Mouse (Mus musculus) heart, adult 11 months (tissue): ENCODE results near the gene Crybg2.

Experiments
- DNase-seq: peaks from one replicate; pipeline ENCODE4 v3.0.0; 2022

Gene Crybg2

GRCm38 (mm10) chr4:134096120-134096519 is 35.5 kb downstream of the Crybg2 start:
- DNase-seq = no peak

DNA sequence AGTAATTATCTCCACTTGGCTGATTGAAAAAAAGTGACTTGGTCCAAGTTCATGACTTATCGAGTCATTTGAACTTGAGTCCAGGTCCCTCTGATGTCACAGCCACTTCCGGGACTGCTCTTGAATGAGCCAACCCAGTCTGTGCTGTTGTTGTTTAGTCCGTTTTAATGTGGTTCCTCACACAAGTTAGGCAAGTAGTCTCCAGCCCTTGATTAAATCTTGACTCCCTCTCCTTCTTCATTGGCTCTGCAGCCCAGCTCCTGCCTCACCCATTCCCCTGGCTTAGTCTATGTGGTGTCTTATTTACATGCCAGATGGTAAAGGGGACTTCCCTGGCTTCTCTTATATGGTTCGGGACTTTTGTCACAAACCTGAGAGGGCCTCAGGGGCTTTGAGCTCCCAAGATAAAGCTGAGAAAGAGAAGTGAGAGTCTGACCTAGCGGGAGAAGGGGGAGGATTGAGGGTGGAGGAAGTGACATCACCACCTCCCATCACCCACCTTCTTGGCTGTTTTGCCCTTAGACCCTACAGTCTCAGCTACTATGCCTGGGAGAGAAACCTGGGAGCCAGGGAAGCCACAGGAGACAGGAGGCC is 36.5 kb downstream of the Crybg2 start:
- DNase-seq = peak; percentile 93

DNA sequence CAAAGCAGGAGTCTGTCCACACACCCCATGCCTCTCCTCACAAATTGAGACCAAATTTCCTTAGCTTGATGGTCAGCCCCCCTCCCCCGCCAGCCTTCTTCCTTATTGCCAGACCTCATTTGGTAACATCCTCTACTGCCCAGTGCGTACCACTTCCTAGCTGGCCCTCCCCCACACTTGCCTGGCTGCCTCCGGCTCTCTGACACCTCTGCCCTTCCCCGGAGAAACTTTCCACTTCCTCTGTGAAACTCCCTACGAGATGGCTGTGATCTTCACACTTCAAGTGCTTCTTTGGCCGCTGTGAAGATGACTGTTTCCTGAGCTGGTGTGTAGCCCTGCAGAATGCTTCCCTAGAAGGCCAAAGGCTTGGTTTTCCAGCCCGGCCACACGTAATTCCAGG is 38.0 kb downstream of the Crybg2 start:
- peak; percentile 98 for DNase-seq

DNA sequence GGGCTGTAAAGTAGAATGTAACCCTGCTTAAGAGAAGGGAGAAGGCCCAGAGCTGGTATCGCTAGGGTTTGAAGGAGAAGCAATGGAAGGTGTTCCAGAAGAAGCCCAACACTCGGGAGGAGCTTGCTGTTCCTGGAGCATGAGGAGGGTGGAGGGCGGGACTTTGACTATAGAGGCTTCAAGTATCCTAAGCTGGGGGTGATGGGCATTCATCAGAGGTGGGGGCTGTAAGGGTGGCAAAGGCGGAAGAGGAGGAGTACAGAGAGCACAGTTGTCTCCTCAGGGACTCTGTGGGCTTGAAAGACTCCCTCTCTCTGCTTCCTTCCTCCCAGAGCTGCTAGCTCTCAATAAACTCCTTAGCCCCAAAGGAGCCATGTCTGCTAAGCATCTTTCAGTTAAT is 39.6 kb downstream of the Crybg2 start:
- DNase-seq = no peak

DNA sequence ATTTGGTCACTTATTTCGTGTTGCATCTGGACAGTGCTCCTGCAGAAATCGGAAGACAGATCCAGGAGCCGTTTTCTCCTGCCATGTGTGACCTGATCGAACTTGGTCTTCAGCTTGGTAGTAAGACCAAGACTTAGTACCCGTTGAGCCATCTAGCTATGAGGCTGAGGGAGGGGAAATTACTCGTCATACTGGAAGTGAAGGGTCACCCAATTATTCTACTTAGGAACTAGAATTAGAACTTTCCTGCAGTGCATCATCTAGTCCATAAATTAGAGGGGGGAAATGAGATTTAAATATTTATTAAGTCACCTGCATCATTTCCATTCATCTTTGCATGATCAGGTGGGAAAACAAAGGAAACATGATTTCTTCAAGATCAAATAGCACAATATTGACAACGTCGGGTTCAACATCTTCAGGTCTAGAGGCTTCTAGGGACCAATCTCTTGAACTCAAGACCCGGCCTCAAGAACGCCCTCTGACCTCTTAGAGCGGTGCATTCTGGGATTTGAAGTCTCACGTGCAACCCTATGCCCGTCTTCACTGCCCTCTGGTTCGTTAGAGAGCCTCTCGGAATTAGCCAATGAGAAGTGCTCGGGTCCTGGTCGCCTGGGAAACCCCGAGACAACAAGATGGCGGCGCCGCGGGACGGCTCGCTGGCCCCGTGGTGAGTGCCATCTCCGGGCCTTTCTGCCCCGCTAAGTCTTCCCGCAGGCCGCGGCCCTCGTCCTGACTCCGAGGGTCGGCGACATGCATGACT is 41.5 kb downstream of the Crybg2 start, which contains the start of gene Ubxn11:
TSS of gene Ubxn11 (plus strand) at position 592 of the 763 bp plus-strand sequence.
- DNase-seq = peak; percentile 99

GRCm38 (mm10) chr4:134102742-134103119 is 42.1 kb downstream of the Crybg2 start:
- DNase-seq = no peak

DNA sequence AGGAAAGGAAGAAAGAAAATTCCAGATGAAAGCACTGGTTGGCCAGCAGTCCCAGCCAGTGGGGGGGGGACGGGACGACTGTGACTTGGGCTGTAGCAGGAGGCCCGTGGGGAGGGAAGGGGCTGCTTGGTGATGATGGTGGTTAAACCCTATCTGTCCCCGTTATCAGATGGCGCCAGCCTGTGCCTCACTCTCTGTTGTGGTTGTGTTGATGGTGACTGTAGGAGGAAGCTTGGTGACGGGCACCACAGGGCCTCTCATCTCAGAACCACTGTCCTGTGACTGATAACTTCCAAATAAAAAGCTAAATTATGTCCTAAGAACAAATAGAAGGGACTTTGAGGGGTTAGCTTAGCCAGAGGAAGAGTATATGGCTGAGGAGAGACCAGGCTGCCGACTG is 45.5 kb downstream of the Crybg2 start:
- no peak for DNase-seq

DNA sequence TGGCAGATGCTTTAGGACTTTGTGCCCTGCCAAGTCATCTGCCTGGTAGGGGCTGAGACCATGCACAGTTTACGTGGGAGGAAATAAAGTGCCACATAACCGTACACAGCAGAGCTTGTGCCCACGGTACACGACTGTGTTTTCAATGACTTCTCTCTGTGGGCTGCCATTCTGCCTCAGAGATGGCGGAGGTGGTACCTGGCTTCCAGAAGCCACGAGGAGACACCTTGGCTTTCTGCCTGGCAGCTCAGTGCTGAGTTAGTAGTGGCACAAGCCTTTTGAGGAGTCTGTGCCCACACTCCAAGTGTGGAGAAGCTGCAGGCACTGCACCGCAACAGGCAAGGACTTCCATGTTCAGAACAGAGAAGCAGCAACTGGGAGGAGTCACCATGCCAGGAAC is 47.1 kb downstream of the Crybg2 start:
- DNase-seq = no peak

GRCm38 (mm10) chr4:134108196-134108595 is 47.6 kb downstream of the Crybg2 start:
- DNase-seq = no peak

- no peak for DNase-seq
These were observed 50.0 kb downstream of the Crybg2 start for GRCm38 (mm10) chr4:134110653-134111052.

GRCm38 (mm10) chr4:134112403-134112802 is 51.8 kb downstream of the Crybg2 start:
- no peak for DNase-seq

- DNase-seq = no peak
These were observed 52.9 kb downstream of the Crybg2 start for GRCm38 (mm10) chr4:134113356-134113994.

DNA sequence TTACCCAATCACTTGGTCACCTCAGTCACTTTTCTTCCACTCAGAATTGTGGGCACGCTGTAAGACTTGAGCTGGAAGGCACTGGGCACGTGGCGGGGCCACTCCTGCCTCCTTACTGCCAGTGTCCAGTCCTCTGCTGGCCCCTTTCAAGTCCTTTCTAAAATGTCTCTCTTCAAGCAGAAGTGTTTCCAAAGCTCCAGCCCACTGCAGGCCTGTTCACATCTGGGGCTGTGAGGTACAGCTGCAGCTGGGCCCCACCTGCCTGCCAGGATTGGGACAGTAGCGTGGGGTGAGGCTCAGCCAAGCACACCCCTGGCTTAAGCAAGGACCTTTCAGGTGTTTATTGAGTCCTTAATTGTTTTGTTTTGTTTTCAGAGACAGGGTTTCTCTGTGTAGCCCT is 53.4 kb downstream of the Crybg2 start:
- DNase-seq = no peak

GRCm38 (mm10) chr4:134115215-134116144 is 54.9 kb downstream of the Crybg2 start:
- no peak for DNase-seq

- DNase-seq = no peak
These were observed 55.9 kb downstream of the Crybg2 start for GRCm38 (mm10) chr4:134116501-134116900.

GRCm38 (mm10) chr4:134117012-134117411 is 56.4 kb downstream of the Crybg2 start:
- peak; percentile 94 for DNase-seq

DNA sequence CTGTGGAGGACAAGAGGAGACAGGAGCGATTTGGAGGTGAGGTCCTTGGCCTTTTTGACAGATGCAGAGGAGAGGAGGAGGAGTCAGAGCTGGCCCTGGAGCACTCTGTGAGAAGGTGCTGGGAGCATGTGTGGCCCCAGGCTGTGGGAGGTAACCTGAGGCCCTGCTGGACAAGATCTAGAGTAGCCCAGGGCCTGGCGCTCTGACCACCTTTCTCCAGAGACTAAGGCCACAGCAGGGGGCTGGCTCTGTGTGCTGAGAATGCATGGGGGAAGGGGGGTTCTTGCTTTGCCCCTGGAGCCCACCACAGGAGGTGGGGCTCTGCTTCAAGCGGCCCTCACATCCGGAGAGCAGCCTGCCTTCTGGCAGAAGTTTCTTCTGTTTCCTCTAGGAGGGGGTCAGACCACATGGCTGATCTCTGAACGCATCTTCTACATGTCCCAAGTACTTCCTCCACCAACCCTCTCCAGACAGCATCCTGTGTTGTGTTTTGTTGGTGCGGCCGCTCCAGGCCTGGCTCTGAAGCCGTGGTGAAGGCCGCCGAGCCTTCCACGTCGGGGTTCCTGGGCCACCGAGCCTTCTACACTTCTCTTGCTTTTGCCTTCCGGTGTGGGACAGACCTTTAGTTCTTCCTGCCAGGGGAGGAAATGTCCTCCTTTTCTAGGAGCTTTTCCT is 57.6 kb downstream of the Crybg2 start:
- no peak for DNase-seq

DNA sequence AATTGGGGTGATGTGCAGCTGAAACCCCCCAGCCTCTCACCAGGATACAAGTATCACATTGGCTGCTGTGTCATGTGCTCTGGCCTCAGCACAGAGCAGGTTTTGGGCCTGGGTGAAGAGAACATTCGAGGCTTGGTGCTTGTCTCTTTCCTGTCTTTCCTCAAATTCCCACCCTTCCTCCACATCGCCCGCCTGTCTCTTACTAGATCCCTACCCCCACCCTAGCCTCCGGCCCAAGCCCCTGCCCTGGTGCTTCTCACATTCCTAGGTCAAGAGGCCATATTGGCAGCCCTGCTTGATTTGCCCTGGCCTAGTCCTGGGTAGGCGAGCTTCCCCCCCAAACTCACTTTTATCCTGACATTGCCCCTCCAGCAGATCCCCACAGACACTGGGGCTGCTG is 58.4 kb downstream of the Crybg2 start:
- DNase-seq = no peak

DNA sequence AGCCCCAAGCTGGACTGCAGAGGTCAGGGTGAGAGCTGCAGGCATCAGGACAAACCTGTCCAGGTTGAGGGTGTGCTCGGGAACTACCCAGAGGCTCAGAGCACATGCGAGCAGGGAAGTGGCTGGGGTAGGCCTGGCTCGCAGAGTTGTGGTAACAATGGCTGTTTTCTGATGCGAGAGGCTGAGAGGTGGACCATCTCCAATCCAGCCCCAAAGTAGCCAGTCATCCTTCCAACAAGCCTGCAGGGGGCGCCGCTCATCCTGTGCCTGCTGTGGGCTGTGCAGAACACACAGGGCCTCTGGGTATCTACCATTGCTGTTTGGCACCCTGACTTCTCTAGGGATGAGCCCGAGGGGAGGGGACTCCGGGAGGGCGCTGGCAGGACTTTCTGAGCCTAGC is 59.0 kb downstream of the Crybg2 start:
- DNase-seq = no peak

GRCm38 (mm10) chr4:134120192-134120805 is 59.7 kb downstream of the Crybg2 start:
- no peak for DNase-seq

GRCm38 (mm10) chr4:134120916-134121315 is 60.3 kb downstream of the Crybg2 start:
- DNase-seq = no peak

DNA sequence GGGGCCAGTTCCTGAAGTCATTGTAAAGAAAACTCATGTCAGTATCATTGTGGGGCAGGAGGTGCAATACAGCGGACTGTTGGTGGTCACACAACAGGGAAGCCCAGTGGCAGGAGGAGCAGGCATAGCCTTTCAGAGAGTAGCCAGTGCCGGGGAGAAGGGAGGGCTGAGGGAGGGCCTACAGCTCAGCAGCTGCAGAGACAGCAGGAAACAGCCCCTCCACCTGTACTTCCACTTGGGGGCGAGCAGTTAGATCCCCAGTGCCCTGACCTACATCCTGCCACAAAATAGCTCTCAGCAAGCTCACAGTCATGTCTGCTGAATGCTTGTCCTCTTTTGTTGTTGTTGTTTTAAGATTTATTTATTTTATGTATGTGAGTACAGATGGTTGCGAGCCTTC is 61.0 kb downstream of the Crybg2 start:
- DNase-seq = no peak
